Mouse (Mus musculus): ENCODE results near the gene Nfatc2ip. TPM values are rescaled to one million over a fixed set of nuclear protein-coding genes. Genes with fewer than 3 reads are reported as not detected.

Nfatc2ip gene
- polyA plus RNA-seq, 1 experiment from 2014 or later, result 2.6 TPM

GRCm38 (mm10) chr7:126430167-126430566 is 33.6 kb upstream of the Nfatc2ip start:
- Histone ChIP-seq H3K4me3 (replicated peaks; ENCODE audit: low read length) (no peak overlapping the region), H3K4me2 (ENCODE audit: low read length) (no peak overlapping the region), H3K27me3 (replicated peaks; ENCODE audit: control insufficient read depth, insufficient read depth, low read length) (no peaks in the 10 kb centered on the region), H3K4me1 (replicated peaks; ENCODE audit: control insufficient read depth, insufficient read depth, low read length) (peaks cover 16% of the 10 kb centered on the region), H3K36me3 (ENCODE audit: control insufficient read depth, insufficient read depth) (no peaks in the 10 kb centered on the region), H3K9me3 (ENCODE audit: control insufficient read depth, low read length) (no peaks in the 10 kb centered on the region), H3K9ac (replicated peaks; ENCODE audit: low read depth, low read length) (no peak overlapping the region; the same call in 1 of the 2 replicates), H3K27ac (ENCODE audit: low read length) (no peak overlapping the region)
- no peak for ATAC-seq

DNA sequence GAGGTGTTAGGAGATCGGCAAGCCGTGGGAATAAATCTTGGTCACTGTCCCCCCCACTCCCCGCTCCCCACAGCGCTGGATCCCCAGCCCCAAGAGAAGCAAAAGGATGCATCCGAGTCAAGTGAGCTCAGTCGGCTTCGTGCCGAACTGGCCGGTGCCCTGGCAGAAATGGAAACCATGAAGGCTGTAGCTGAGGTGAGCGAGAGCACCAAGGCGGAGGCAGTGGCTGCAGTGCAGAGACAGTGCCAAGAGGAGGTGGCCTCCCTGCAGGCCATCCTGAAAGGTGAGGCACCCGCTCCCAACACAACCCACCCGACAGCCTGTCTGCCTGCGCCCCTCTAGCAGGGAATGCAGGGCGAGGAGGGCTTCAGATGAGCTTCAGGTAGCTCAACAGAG is 33.0 kb upstream of the Nfatc2ip start:
- Histone ChIP-seq H3K27me3 (replicated peaks; ENCODE audit: control insufficient read depth, insufficient read depth, low read length) (no peaks in the 10 kb centered on the region), H3K9me3 (ENCODE audit: control insufficient read depth, low read length) (no peaks in the 10 kb centered on the region), H3K4me2 (ENCODE audit: low read length) (peak overlapping the region; percentile 74), H3K4me3 (replicated peaks; ENCODE audit: low read length) (peak overlapping the region; percentile 83), H3K4me1 (replicated peaks; ENCODE audit: control insufficient read depth, insufficient read depth, low read length) (peaks cover 16% of the 10 kb centered on the region), H3K9ac (replicated peaks; ENCODE audit: low read depth, low read length) (peak overlapping the region; percentile 85), H3K36me3 (ENCODE audit: control insufficient read depth, insufficient read depth) (no peaks in the 10 kb centered on the region), H3K27ac (ENCODE audit: low read length) (no peak overlapping the region)
- 0 out of 2 replicates have a peak, but pooled peaks have one; percentile 3 for ATAC-seq
- WGBS, result 22% methylated on average over 15 of the region's 15 CpGs

- peak within 1 kb of the TSS; percentile 83 for H3K4me3 ChIP-seq (replicated peaks; ENCODE audit: low read length)
- ATAC-seq, result peak; percentile 97
- no peaks in the 10 kb centered on the region for H3K9me3 ChIP-seq (ENCODE audit: control insufficient read depth, low read length)
- under 1% methylated on average over 76 of the region's 82 CpGs for WGBS
- H3K36me3 ChIP-seq (ENCODE audit: control insufficient read depth, insufficient read depth), result no peaks in the 10 kb centered on the region
- H3K27ac ChIP-seq (ENCODE audit: low read length), result peak within 1 kb of the TSS; percentile 84
- peak within 1 kb of the TSS; percentile 74 for H3K4me2 ChIP-seq (ENCODE audit: low read length)
- peak within 1 kb of the TSS; percentile 85 for H3K9ac ChIP-seq (replicated peaks; ENCODE audit: low read depth, low read length)
- no peaks in the 10 kb centered on the region for H3K27me3 ChIP-seq (replicated peaks; ENCODE audit: control insufficient read depth, insufficient read depth, low read length)
- peaks cover 16% of the 10 kb centered on the region for H3K4me1 ChIP-seq (replicated peaks; ENCODE audit: control insufficient read depth, insufficient read depth, low read length)
Measured at GRCm38 (mm10) chr7:126428631-126429502, 32.3 kb upstream of the Nfatc2ip start, which contains the start of gene Rabep2. Rabep2 (plus strand) TSS chr7:126428759.

GRCm38 (mm10) chr7:126428154-126428553 is 31.6 kb upstream of the Nfatc2ip start:
- WGBS, result 25% methylated on average over 4 of the region's 4 CpGs
- H3K27me3 ChIP-seq (replicated peaks; ENCODE audit: control insufficient read depth, insufficient read depth, low read length), result no peaks in the 10 kb centered on the region
- no peaks in the 10 kb centered on the region for H3K9me3 ChIP-seq (ENCODE audit: control insufficient read depth, low read length)

DNA sequence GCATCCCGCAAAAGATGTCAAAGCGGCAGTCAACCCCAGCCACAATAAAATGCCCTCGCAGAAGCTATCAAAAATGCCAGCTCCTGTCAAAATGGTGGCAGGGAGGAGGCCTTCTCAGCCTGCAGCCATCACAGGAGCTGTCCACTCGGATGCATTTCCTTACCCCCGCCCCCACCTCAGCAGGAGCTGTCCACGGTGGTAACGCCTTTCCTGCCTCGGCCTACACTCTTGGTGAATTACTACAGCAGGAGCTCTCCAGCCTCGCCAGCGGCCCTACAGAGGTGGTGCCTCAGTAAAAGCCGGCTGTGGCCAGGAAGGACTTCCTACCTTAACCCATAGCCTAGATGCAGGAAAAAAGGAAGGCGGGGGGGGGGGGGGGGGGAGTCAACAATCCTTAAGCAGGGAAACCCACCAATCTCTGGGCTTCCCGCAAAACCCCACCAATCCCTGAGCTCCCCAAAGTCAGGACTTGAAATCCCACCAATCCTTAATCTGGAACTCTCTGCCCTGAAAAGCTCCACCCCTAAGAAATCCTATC is 30.9 kb upstream of the Nfatc2ip start:
- Histone ChIP-seq H3K27me3 (replicated peaks; ENCODE audit: control insufficient read depth, insufficient read depth, low read length) (no peaks in the 10 kb centered on the region), H3K27ac (ENCODE audit: low read length) (no peak overlapping the region), H3K9me3 (ENCODE audit: control insufficient read depth, low read length) (no peaks in the 10 kb centered on the region), H3K36me3 (ENCODE audit: control insufficient read depth, insufficient read depth) (no peaks in the 10 kb centered on the region), H3K4me2 (ENCODE audit: low read length) (no peak overlapping the region), H3K4me1 (replicated peaks; ENCODE audit: control insufficient read depth, insufficient read depth, low read length) (peaks cover 16% of the 10 kb centered on the region), H3K9ac (replicated peaks; ENCODE audit: low read depth, low read length) (no peak overlapping the region), H3K4me3 (replicated peaks; ENCODE audit: low read length) (no peak overlapping the region)
- WGBS, result 75% methylated on average over 12 of the region's 13 CpGs
- ATAC-seq, result no peak

More at GRCm38 (mm10) chr7:126428154-126428553, 31.6 kb upstream of the Nfatc2ip start:
- H3K4me2 ChIP-seq (ENCODE audit: low read length), result peak overlapping the region; percentile 74
- H3K36me3 ChIP-seq (ENCODE audit: control insufficient read depth, insufficient read depth), result no peaks in the 10 kb centered on the region
- H3K9ac ChIP-seq (replicated peaks; ENCODE audit: low read depth, low read length), result peak overlapping the region; percentile 85
- H3K4me1 ChIP-seq (replicated peaks; ENCODE audit: control insufficient read depth, insufficient read depth, low read length), result peaks cover 16% of the 10 kb centered on the region
- H3K27ac ChIP-seq (ENCODE audit: low read length), result peak overlapping the region; percentile 77
- ATAC-seq, result no peak
- H3K4me3 ChIP-seq (replicated peaks; ENCODE audit: low read length), result peak overlapping the region; percentile 83

DNA sequence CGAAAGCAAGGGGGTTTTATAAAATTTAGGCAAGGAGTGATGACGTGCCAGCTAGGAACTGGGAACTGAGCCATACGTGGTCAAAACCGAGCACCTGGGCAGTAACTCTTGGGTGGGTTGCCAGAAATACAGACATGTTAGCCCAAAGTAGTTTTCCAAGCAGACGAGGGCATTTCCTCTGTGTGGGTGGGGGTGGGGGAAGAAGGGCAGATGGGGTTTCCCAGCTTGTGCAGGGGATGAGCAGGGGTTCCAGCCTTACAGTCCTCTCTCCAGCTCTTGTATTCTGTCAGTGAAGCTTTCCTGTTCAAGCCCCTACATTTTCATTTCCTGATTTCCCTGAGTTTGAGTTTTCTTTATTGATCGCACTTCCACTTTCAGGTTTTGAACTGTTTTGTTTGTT is 27.6 kb upstream of the Nfatc2ip start:
- Histone ChIP-seq H3K4me1 (replicated peaks; ENCODE audit: control insufficient read depth, insufficient read depth, low read length) (peaks cover 8% of the 10 kb centered on the region; the same call in 1 of the 2 replicates), H3K27me3 (replicated peaks; ENCODE audit: control insufficient read depth, insufficient read depth, low read length) (no peaks in the 10 kb centered on the region), H3K4me2 (ENCODE audit: low read length) (no peak overlapping the region), H3K9me3 (ENCODE audit: control insufficient read depth, low read length) (no peaks in the 10 kb centered on the region), H3K4me3 (replicated peaks; ENCODE audit: low read length) (no peak overlapping the region), H3K27ac (ENCODE audit: low read length) (no peak overlapping the region), H3K36me3 (ENCODE audit: control insufficient read depth, insufficient read depth) (no peaks in the 10 kb centered on the region), H3K9ac (replicated peaks; ENCODE audit: low read depth, low read length) (no peak overlapping the region)
- no peak for ATAC-seq
- 88% methylated on average over 6 of the region's 6 CpGs for WGBS

- Histone ChIP-seq H3K36me3 (ENCODE audit: control insufficient read depth, insufficient read depth) (no peaks in the 10 kb centered on the region), H3K27me3 (replicated peaks; ENCODE audit: control insufficient read depth, insufficient read depth, low read length) (no peaks in the 10 kb centered on the region), H3K4me3 (replicated peaks; ENCODE audit: low read length) (no peak overlapping the region), H3K27ac (ENCODE audit: low read length) (no peak overlapping the region), H3K9ac (replicated peaks; ENCODE audit: low read depth, low read length) (no peak overlapping the region), H3K4me2 (ENCODE audit: low read length) (no peak overlapping the region), H3K9me3 (ENCODE audit: control insufficient read depth, low read length) (no peaks in the 10 kb centered on the region), H3K4me1 (replicated peaks; ENCODE audit: control insufficient read depth, insufficient read depth, low read length) (no peaks in the 10 kb centered on the region)
- WGBS, result 95% methylated on average over 5 of the region's 5 CpGs
- ATAC-seq, result no peak
Measured at GRCm38 (mm10) chr7:126421756-126422155, 25.2 kb upstream of the Nfatc2ip start.

- H3K9me3 ChIP-seq (ENCODE audit: control insufficient read depth, low read length), result no peaks in the 10 kb centered on the region
- H3K4me2 ChIP-seq (ENCODE audit: low read length), result no peak overlapping the region
- H3K36me3 ChIP-seq (ENCODE audit: control insufficient read depth, insufficient read depth), result no peaks in the 10 kb centered on the region
- H3K4me3 ChIP-seq (replicated peaks; ENCODE audit: low read length), result no peak overlapping the region
- H3K27ac ChIP-seq (ENCODE audit: low read length), result no peak overlapping the region
- 60% methylated on average over 3 of the region's 3 CpGs for WGBS
- H3K4me1 ChIP-seq (replicated peaks; ENCODE audit: control insufficient read depth, insufficient read depth, low read length), result no peaks in the 10 kb centered on the region
- H3K27me3 ChIP-seq (replicated peaks; ENCODE audit: control insufficient read depth, insufficient read depth, low read length), result no peaks in the 10 kb centered on the region
- no peak for ATAC-seq
- no peak overlapping the region for H3K9ac ChIP-seq (replicated peaks; ENCODE audit: low read depth, low read length)
Measured at GRCm38 (mm10) chr7:126418496-126418895, 22.0 kb upstream of the Nfatc2ip start.

- ATAC-seq, result no peak
- no peaks in the 10 kb centered on the region for H3K36me3 ChIP-seq (ENCODE audit: control insufficient read depth, insufficient read depth)
- H3K27ac ChIP-seq (ENCODE audit: low read length), result no peak overlapping the region
- 76% methylated on average over 4 of the region's 4 CpGs for WGBS
- H3K9me3 ChIP-seq (ENCODE audit: control insufficient read depth, low read length), result no peaks in the 10 kb centered on the region
- H3K9ac ChIP-seq (replicated peaks; ENCODE audit: low read depth, low read length), result no peak overlapping the region
- no peaks in the 10 kb centered on the region for H3K4me1 ChIP-seq (replicated peaks; ENCODE audit: control insufficient read depth, insufficient read depth, low read length)
- H3K27me3 ChIP-seq (replicated peaks; ENCODE audit: control insufficient read depth, insufficient read depth, low read length), result no peaks in the 10 kb centered on the region
- no peak overlapping the region for H3K4me3 ChIP-seq (replicated peaks; ENCODE audit: low read length)
- H3K4me2 ChIP-seq (ENCODE audit: low read length), result no peak overlapping the region
Measured at GRCm38 (mm10) chr7:126417606-126418005, 21.1 kb upstream of the Nfatc2ip start.
